Mouse (Mus musculus) gastrocnemius, postnatal 14 days (tissue): ENCODE measurements around the gene Fbxo24. TPM values are rescaled to one million over a fixed set of nuclear protein-coding genes. Genes with fewer than 3 reads are reported as not detected.
A peak's percentile ranks its signal among the peaks of the same experiment; 100 is the strongest.

Source experiments
- DNase-seq: peaks from one replicate; pipeline ENCODE4 v3.0.0; 2021; ENCODE audit warnings: mixed read lengths
- intact Hi-C: fragments of 180-260 bp; cut with DNase I; formaldehyde crosslinking; loops from one replicate; pipeline ENCODE4 v1.15.1; 2025; ENCODE audit warnings: low total_unique reads
- total RNA-seq, 2 experiments: library from RNA; stranded (reverse); gene quantifications; 2 replicates each; pipeline ENCODE4 v1.2.3; 2021

Fbxo24 gene
- total RNA-seq, 2 experiments from 2014 or later = 0.27 TPM; not detected in 1

GRCm38 (mm10) chr5:137610056-137610455 is 18.7 kb downstream of the Fbxo24 start:
- DNase-seq = no peak
- intact Hi-C loops = no loop called here

GRCm38 (mm10) chr5:137609292-137609691 is 19.5 kb downstream of the Fbxo24 start:
- no peak for DNase-seq
- intact Hi-C loops = no loop called here

GRCm38 (mm10) chr5:137608654-137609190 is 20.1 kb downstream of the Fbxo24 start:
- intact Hi-C loops = no loop called here
- no peak for DNase-seq

GRCm38 (mm10) chr5:137607860-137608653 is 20.7 kb downstream of the Fbxo24 start:
- no peak for DNase-seq
- intact Hi-C loops = no loop called here

- DNase-seq = peak; percentile 55
- intact Hi-C loops = no loop called here
These were observed 27.5 kb downstream of the Fbxo24 start for GRCm38 (mm10) chr5:137601365-137601729.

- DNase-seq = peak; percentile 95
- intact Hi-C loops = no loop called here
These were observed 28.0 kb downstream of the Fbxo24 start, which contains the start of gene Mospd3 for GRCm38 (mm10) chr5:137600619-137601364. TSS of gene Mospd3 (minus strand) at chr5:137601058.

- no peak for DNase-seq
- intact Hi-C loops = no loop called here
These were observed 28.6 kb downstream of the Fbxo24 start for GRCm38 (mm10) chr5:137600281-137600618.

- intact Hi-C loops = no loop called here
- DNase-seq = no peak
These were observed 29.2 kb downstream of the Fbxo24 start for GRCm38 (mm10) chr5:137599600-137599999.

GRCm38 (mm10) chr5:137598100-137598826 is 30.5 kb downstream of the Fbxo24 start:
- intact Hi-C loops = no loop called here
- no peak for DNase-seq

GRCm38 (mm10) chr5:137597625-137598024 is 31.2 kb downstream of the Fbxo24 start:
- DNase-seq = no peak
- intact Hi-C loops = no loop called here

GRCm38 (mm10) chr5:137596601-137597261 is 32.1 kb downstream of the Fbxo24 start:
- no peak for DNase-seq
- intact Hi-C loops = no loop called here

- intact Hi-C loops = no loop called here
- no peak for DNase-seq
These were observed 32.9 kb downstream of the Fbxo24 start for GRCm38 (mm10) chr5:137595921-137596320.

- intact Hi-C loops = no loop called here
- no peak for DNase-seq
These were observed 38.3 kb downstream of the Fbxo24 start for GRCm38 (mm10) chr5:137590507-137590906.

GRCm38 (mm10) chr5:137584976-137585375 is 43.8 kb downstream of the Fbxo24 start:
- intact Hi-C loops = loop anchor here (10.0 kb wide), 1 partner anchor 70 kb away; the partner anchor contains the start of gene Gigyf1
- DNase-seq = peak; percentile 79

GRCm38 (mm10) chr5:137583670-137584169 is 45.1 kb downstream of the Fbxo24 start:
- DNase-seq = peak; percentile 37
- intact Hi-C loops = loop anchor here (10.0 kb wide), 1 partner anchor 69 kb away; the partner anchor contains the start of gene Gigyf1

GRCm38 (mm10) chr5:137582702-137583101 is 46.1 kb downstream of the Fbxo24 start:
- intact Hi-C loops = loop anchor here (10.0 kb wide), 1 partner anchor 68 kb away; the partner anchor contains the start of gene Gigyf1
- DNase-seq = no peak

- DNase-seq = no peak
- intact Hi-C loops = loop anchor here (10.0 kb wide), 1 partner anchor 65 kb away; the partner anchor contains the start of gene Gigyf1
These were observed 48.6 kb downstream of the Fbxo24 start for GRCm38 (mm10) chr5:137580246-137580645.

GRCm38 (mm10) chr5:137574470-137574901 is 54.3 kb downstream of the Fbxo24 start:
- intact Hi-C loops = no loop called here
- peak; percentile 49 for DNase-seq
